Mouse (Mus musculus) forebrain, embryonic 16.5 days (tissue): ENCODE measurements around the gene Parm1. TPM values are rescaled to one million over a fixed set of nuclear protein-coding genes. Genes with fewer than 3 reads are reported as not detected.
A peak's percentile ranks its signal among the peaks of the same experiment; 100 is the strongest.

Experiments used
- ATAC-seq: fragments of 200-750 bp; cut with Nextera tagmentation; 2 replicates; pipeline ENCODE4 v1.8.0; 2017; ENCODE audit warnings: mild to moderate bottlenecking, moderate library complexity
- H3K27ac ChIP-seq: fragments of 300-500 bp; sonication (generic); 2 replicates; pipeline ENCODE4 v1.5.1; 2014; ENCODE audit warnings: low read length, control low read depth
- H3K27me3 ChIP-seq: fragments of 300-500 bp; sonication (generic); replicated peaks from 2 replicates; pipeline ENCODE4 v1.6.1; 2014; ENCODE audit warnings: low read length; ENCODE audit not compliant: control insufficient read depth, insufficient read depth
- H3K36me3 ChIP-seq: fragments of 300-500 bp; sonication (generic); 2 replicates; pipeline ENCODE4 v1.6.1; 2014; ENCODE audit not compliant: control insufficient read depth, insufficient read depth
- H3K4me1 ChIP-seq: fragments of 300-500 bp; sonication (generic); replicated peaks from 2 replicates; pipeline ENCODE4 v1.6.1; 2014; ENCODE audit warnings: low read length; ENCODE audit not compliant: control insufficient read depth, insufficient read depth
- H3K4me2 ChIP-seq: fragments of 300-500 bp; sonication (generic); 2 replicates; pipeline ENCODE4 v1.6.1; 2014; ENCODE audit warnings: mild to moderate bottlenecking, low read length, control low read depth
- H3K4me3 ChIP-seq: fragments of 300-500 bp; sonication (generic); replicated peaks from 2 replicates; pipeline ENCODE4 v1.5.1; 2014; ENCODE audit warnings: mild to moderate bottlenecking, low read length, control low read depth
- H3K9ac ChIP-seq: fragments of 300-500 bp; sonication (generic); replicated peaks from 2 replicates; pipeline ENCODE4 v1.6.1; 2014; ENCODE audit warnings: low read depth, low read length, control low read depth
- H3K9me3 ChIP-seq: fragments of 300-500 bp; sonication (generic); 2 replicates; pipeline ENCODE4 v1.6.1; 2016; ENCODE audit warnings: low read length; ENCODE audit not compliant: control insufficient read depth
- WGBS: fragments of 180-500 bp; shearing (Covaris S2); extraction: QIAGEN DNeasy Blood & Tissue Kit; methylation state at CpG from one replicate; pipeline ENCODE4 v1.1.7; 2014; 5-methylcytosine and 5-hydroxymethylcytosine counted together
- polyA plus RNA-seq: library from polyadenylated mRNA; unstranded; fragments of >200 nt; fragmentation: Nextera tagmentation; extraction: Ambion mirVana; gene quantifications from 2 replicates; pipeline ENCODE4 v1.2.1, GENCODE M21; 2015

Parm1 gene
- polyA plus RNA-seq, 1 experiment from 2014 or later: 6.1 TPM

DNA sequence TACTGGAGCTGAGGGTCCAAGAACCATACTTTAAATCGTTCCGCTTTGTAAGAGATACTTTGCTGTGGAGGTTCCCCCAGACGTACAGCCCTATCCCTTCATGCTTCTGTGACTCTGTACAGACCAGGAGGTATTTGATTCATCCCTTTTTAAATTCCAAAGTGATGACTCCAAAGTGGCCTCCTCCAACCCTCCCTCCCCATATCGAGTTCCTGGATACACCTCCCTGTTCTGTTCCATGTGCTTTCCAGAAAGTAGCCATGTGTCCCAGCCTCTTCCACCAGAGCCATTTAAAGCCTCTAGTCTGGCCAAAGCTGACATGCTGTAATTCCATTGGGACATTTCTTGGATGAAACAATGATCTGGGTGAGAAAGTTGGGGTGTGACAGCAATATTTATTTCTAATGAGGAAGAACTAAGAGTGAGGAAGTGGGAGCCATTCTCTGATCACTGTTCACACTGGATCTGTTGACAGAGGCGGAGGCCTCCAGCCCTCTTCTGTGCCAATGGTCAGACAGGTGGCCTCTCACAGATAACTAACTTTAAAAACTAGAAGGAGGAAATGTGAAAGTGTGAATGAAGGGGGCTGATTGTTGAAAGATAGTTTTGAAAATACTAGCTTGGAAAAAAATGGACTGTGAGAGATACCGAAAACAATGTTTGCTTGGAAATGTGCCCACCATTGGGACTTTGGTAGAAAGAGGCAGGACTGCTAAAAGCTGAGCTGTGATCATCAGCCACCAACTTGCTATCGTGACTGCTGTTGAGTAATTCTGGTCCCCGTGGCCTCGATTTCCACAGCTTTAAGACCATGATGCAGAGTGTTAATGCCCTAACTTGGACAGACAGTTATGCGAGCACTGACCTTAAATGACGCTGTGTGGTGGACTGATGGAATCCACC, 100.2 kb downstream of the Parm1 start:
- H3K9me3 ChIP-seq: no peaks in the 10 kb centered on the region
- no peak for ATAC-seq
- H3K9ac ChIP-seq: no peak overlapping the region
- no peaks in the 10 kb centered on the region for H3K36me3 ChIP-seq
- no peaks in the 10 kb centered on the region for H3K27me3 ChIP-seq
- H3K4me2 ChIP-seq: no peak overlapping the region
- H3K4me3 ChIP-seq: no peak overlapping the region
- 93% methylated on average over 11 of the region's 11 CpGs for WGBS
- no peaks in the 10 kb centered on the region for H3K4me1 ChIP-seq
- no peak overlapping the region for H3K27ac ChIP-seq

DNA sequence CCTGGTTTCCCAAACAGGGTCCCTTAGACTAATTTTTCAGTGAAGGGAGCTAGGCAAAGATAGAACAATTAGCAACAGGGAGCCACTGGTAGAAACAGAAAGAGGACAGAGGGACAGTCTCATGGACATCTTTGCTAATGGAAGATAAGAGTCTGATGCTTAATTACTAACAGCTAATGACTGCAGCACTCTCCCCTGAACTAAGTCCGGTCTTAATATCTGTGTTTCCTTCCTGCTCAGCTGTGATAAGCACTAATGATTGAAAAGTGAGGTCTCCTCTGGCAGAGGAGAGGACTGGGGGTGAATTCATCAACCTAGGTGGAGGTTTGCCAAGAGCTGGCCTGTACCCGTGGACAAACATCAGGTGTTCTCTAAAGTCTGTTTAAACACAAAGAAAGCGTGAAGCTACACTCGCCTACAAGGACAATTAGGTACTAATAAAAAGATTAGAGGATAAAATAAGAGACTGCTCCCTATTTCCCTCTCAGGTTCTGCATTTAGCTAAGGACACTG, 101.3 kb downstream of the Parm1 start:
- Histone ChIP-seq H3K36me3 (no peaks in the 10 kb centered on the region), H3K27me3 (no peaks in the 10 kb centered on the region), H3K4me2 (no peak overlapping the region), H3K4me1 (no peaks in the 10 kb centered on the region), H3K9ac (no peak overlapping the region), H3K4me3 (no peak overlapping the region), H3K27ac (no peak overlapping the region), H3K9me3 (no peaks in the 10 kb centered on the region)
- ATAC-seq: no peak
- 48% methylated on average over 4 of the region's 4 CpGs for WGBS

DNA sequence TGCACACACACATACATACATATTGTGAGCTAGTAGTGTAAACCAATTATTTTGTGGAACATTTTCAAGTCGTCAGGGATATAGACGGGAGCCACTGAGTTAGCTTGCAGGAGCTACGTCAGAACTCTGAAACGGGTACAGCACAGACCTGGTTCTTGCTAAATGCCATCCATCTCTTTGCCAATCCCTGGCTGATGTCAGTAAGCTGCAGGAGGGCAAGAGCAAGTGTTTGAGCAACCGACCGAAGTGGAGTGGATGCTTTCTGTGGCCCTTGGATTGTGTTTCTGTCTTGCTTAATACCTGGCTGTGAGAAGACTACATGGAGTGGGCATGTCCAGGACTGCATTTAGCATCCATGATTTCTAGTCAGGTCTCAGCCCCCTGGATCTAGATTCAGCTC, 103.8 kb downstream of the Parm1 start:
- no peaks in the 10 kb centered on the region for H3K4me1 ChIP-seq
- H3K9me3 ChIP-seq: no peaks in the 10 kb centered on the region
- H3K9ac ChIP-seq: no peak overlapping the region
- 89% methylated on average over 6 of the region's 6 CpGs for WGBS
- no peak overlapping the region for H3K27ac ChIP-seq
- no peak for ATAC-seq
- H3K27me3 ChIP-seq: no peaks in the 10 kb centered on the region
- no peak overlapping the region for H3K4me2 ChIP-seq
- H3K4me3 ChIP-seq: no peak overlapping the region
- H3K36me3 ChIP-seq: no peaks in the 10 kb centered on the region

DNA sequence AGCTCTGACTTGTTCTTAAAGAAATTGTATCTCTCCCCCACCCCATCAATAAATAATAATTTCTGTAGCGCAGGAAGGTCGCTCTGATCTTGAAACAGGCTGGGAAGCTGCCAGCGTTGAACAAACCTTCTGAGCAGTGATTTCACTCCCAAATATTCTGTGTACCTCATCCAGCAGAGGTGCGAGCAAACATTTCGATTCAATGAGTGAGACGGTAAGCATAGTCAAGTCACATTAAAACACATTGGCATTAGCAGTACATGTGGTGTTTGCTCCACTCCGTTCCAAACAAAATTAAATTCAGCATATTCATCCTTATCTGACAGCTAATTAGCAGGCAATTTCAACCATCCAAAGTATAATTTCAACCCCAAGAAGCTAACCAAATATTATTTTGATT, 109.4 kb downstream of the Parm1 start:
- Histone ChIP-seq H3K4me3 (no peak overlapping the region), H3K36me3 (no peaks in the 10 kb centered on the region), H3K27ac (no peak overlapping the region), H3K4me2 (no peak overlapping the region), H3K9me3 (no peaks in the 10 kb centered on the region), H3K27me3 (no peaks in the 10 kb centered on the region), H3K4me1 (no peaks in the 10 kb centered on the region), H3K9ac (no peak overlapping the region)
- WGBS: 61% methylated on average over 7 of the region's 7 CpGs
- peak; percentile 79 for ATAC-seq

DNA sequence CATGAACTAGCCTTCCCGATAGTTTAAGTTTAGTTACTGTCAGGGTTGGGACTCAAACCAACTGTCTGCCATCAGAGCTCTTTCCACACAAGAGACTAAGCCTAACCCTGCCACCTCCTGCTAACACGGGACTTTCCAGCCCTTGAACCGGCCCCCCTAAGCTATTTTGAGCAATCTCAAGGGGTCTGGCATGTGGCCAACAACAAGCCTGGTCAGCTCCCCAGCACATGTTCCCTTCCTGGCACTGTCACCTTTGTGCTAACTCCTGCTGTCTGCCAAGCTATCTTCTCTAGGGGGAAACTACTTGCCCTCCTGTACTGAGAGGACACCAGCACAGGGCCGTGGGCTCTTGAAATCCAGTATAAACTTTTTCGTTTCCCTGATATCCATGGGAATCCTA, 112.1 kb downstream of the Parm1 start:
- no peak overlapping the region for H3K9ac ChIP-seq
- ATAC-seq: no peak
- WGBS: 60% methylated on average over 5 of the region's 5 CpGs
- no peak overlapping the region for H3K4me3 ChIP-seq
- no peaks in the 10 kb centered on the region for H3K4me1 ChIP-seq
- no peaks in the 10 kb centered on the region for H3K9me3 ChIP-seq
- no peak overlapping the region for H3K4me2 ChIP-seq
- no peaks in the 10 kb centered on the region for H3K36me3 ChIP-seq
- H3K27ac ChIP-seq: no peak overlapping the region
- H3K27me3 ChIP-seq: no peaks in the 10 kb centered on the region

DNA sequence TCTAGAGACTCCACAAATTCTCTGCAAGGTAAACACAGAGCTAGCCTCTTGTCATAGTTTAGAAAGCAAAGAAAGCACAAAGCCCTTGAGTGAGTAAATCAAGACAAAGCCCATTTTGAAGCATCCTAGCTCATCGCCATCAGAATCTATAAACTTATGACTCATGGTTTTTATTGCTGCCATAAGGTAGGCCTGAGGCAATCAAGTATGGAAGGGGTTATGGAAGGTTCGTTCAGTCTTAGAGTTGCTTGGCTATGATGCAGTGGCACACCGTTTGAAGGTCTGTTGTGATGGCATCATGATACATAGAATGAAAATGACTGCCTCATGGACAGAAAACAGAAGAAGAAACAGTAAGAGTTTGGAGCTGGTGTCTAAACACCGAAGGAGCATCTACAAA, 133.9 kb downstream of the Parm1 start:
- no peak overlapping the region for H3K9ac ChIP-seq
- H3K27ac ChIP-seq: no peak overlapping the region
- H3K9me3 ChIP-seq: no peaks in the 10 kb centered on the region
- ATAC-seq: no peak
- no peaks in the 10 kb centered on the region for H3K27me3 ChIP-seq
- H3K4me2 ChIP-seq: no peak overlapping the region
- no peak overlapping the region for H3K4me3 ChIP-seq
- H3K36me3 ChIP-seq: no peaks in the 10 kb centered on the region
- 93% methylated on average over 4 of the region's 4 CpGs for WGBS
- H3K4me1 ChIP-seq: peaks cover 8% of the 10 kb centered on the region

DNA sequence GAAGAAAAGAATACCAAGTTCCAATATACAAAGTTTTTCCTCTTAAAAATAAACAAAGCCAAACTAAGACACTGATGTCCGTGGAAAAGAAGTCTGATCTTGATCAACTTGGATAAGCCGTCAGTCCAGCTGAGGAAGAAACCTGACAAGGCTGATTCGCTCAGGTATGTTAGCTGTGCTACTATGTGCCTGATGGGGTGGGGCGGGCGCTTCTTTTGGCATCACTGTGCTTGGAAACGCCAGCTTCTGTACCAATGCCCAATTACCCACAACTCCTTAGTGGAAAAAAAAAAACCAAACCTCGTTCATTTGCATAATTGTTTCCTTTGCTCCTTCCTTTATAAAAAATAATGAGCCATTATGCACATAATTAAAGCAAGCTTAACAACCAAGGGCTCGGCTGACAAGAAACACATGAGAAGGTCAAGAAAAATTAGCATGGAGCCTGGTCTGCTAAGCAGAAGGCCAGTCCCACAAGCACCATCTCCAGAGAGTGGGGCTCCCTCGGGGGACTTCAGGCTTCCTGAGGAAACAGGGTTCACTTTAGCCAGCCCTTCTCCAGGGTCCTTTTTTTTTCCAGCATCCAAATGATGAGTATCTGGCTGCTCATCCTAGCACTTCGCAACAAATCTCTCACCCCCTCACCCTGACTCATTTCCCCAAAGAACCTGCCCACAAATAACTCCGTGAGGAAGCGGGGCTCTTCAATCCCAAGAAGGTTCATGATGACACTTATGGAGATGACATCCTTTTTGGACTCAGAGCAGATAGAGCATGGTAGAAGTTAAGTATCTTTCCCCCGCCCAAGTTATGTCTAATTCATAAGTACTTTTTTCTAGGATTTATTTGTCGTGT, 135.9 kb downstream of the Parm1 start:
- H3K4me1 ChIP-seq: peaks cover 8% of the 10 kb centered on the region
- peak; percentile 81 for ATAC-seq
- peak overlapping the region; percentile 14; the same call in 1 of the 2 replicates for H3K4me2 ChIP-seq
- WGBS: 42% methylated on average over 14 of the region's 14 CpGs
- no peaks in the 10 kb centered on the region for H3K27me3 ChIP-seq
- H3K9ac ChIP-seq: no peak overlapping the region
- no peaks in the 10 kb centered on the region for H3K9me3 ChIP-seq
- no peak overlapping the region for H3K27ac ChIP-seq
- no peaks in the 10 kb centered on the region for H3K36me3 ChIP-seq
- no peak overlapping the region for H3K4me3 ChIP-seq

DNA sequence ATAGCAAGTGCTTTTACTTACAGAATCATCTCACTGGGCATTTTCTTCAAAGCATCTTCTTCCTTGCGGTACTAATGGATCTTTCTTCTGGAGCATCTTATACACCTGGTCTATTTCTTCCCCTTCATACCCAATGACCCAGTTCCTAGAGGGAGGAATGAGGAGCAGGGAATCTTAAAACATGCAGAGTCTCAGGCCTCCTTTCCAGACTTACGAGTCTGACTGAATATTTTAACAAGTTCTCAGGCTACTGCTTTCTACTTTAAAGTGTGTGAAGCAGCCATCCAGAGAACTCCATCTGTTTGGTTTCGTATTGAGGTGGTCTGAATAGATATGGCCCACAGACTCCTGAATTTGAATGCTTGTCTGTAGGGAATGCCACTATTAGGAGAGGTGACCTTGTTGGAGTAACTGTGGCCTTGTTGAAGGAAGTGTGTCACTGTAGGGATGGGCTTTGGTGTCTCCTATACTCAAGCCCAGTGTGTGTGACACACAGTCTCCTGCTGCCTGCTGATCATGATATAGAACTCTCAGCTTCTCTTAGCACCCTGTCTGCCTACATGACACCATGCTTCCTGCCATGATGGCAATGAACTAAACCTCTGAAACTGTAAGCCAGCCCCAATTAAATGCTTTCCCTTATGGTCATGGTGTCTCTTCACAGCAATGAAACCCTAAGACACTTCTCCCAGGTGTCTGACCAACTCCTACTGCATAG, 137.1 kb downstream of the Parm1 start:
- Histone ChIP-seq H3K27ac (no peak overlapping the region), H3K4me3 (no peak overlapping the region), H3K36me3 (no peaks in the 10 kb centered on the region), H3K27me3 (no peaks in the 10 kb centered on the region), H3K4me1 (peaks cover 8% of the 10 kb centered on the region), H3K4me2 (no peak overlapping the region), H3K9ac (no peak overlapping the region), H3K9me3 (no peaks in the 10 kb centered on the region)
- WGBS: 73% methylated on average over 3 of the region's 3 CpGs
- ATAC-seq: 0 out of 2 replicates have a peak, but pooled peaks have one; percentile 18

DNA sequence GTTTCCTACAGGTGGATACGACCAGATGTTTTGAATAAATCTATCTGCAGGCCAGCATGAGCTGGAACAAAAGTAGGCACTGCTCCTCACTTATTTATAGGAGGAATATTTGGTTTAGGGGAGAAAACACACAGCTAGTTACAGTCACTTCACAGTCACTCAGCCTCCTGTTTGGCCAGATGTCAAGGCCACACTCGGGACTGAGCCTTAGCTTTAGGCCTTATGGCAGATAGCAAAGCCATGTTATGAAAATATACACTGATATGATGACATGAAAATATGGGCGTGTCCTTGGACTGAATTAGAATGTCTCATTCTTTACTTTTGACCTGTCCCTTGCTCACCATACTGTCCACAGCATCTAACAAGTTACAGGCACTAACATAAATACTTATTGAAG, 137.8 kb downstream of the Parm1 start:
- H3K4me2 ChIP-seq: no peak overlapping the region
- no peaks in the 10 kb centered on the region for H3K36me3 ChIP-seq
- no peaks in the 10 kb centered on the region for H3K27me3 ChIP-seq
- H3K4me3 ChIP-seq: no peak overlapping the region
- H3K9me3 ChIP-seq: no peaks in the 10 kb centered on the region
- peaks cover 8% of the 10 kb centered on the region for H3K4me1 ChIP-seq
- H3K27ac ChIP-seq: no peak overlapping the region
- H3K9ac ChIP-seq: no peak overlapping the region
- WGBS: 81% methylated on average over 3 of the region's 3 CpGs
- ATAC-seq: no peak
